ENCODE assay signal across 19 mouse cellular contexts in genomic region chr9:98375329-98376170, GRCm38 (mm10). TPM values are rescaled to one million over a fixed set of nuclear protein-coding genes. Genes with fewer than 3 reads are reported as not detected.
DNase-seq lines count a peak whose midpoint lies in the region; ATAC-seq and TF ChIP-seq lines count a peak whose summit lies in the region.
"Had no signal": no experiment of that assay in that cellular context is flagged by ENCODE, and none has a peak within 500 bp of the region (broad histone marks: within the 10 kb centered on the region; RNA-seq: fewer than 3 reads in every experiment).

No protein-coding gene starts in this region.

- no peak for TF ChIP-seq CTCF in liver, adult 2 months (IDR thresholded peaks at IDR 0.05; ENCODE audit: low read depth, low read length)
- no peak for TF ChIP-seq CTCF in kidney, adult 2 months (conservative IDR thresholded peaks at IDR 0.05; ENCODE audit: insufficient read depth, insufficient read length, low read depth, low read length)

- no peak for TF ChIP-seq POLR2A in liver, adult 2 months (IDR thresholded peaks at IDR 0.05; ENCODE audit: extremely low read depth, insufficient read depth, low read length)
- TF ChIP-seq POLR2A in kidney, adult 2 months (IDR thresholded peaks at IDR 0.05; ENCODE audit: low read depth, low read length): no peak

- no peaks in the 10 kb centered on the region for H3K9me3 ChIP-seq in liver, embryonic 11.5 days (ENCODE audit: control insufficient read depth, low read length)
- H3K9me3 ChIP-seq: embryonic facial prominence, embryonic 10.5 days; heart, embryonic 10.5 days; hindbrain, embryonic 12.5 days had no signal

- H3K4me1 ChIP-seq in liver, adult 2 months (ENCODE audit: control insufficient read depth, insufficient read depth, low read length): no peaks in the 10 kb centered on the region
- H3K4me1 ChIP-seq in liver, embryonic 11.5 days (replicated peaks; ENCODE audit: control insufficient read depth, insufficient read depth, low read length): no peaks in the 10 kb centered on the region
- 0 out of 2 replicates have a peak, but pooled peaks cover 2% of the 10 kb centered on the region for H3K4me1 ChIP-seq in kidney, adult 2 months (ENCODE audit: control insufficient read depth, insufficient read depth, low read length)
- H3K4me1 ChIP-seq: heart, embryonic 10.5 days had no signal

- no peak overlapping the region for H3K4me2 ChIP-seq in liver, embryonic 11.5 days
- H3K4me2 ChIP-seq: hindbrain, embryonic 12.5 days had no signal

- H3K36me3 ChIP-seq in liver, adult 2 months (ENCODE audit: control insufficient read depth, insufficient read depth, low read length): no peaks in the 10 kb centered on the region
- H3K36me3 ChIP-seq in liver, embryonic 11.5 days (ENCODE audit: control insufficient read depth, insufficient read depth, low read length): peaks cover 2% of the 10 kb centered on the region; the same call in 1 of the 2 replicates
- H3K36me3 ChIP-seq in kidney, adult 2 months (ENCODE audit: control insufficient read depth, insufficient read depth, low read length): no peaks in the 10 kb centered on the region
- H3K36me3 ChIP-seq: embryonic facial prominence, embryonic 10.5 days; heart, embryonic 10.5 days; hindbrain, embryonic 12.5 days had no signal

- no peak overlapping the region for H3K27ac ChIP-seq in liver, adult 2 months (replicated peaks; ENCODE audit: insufficient read depth, low read depth, low read length)
- H3K27ac ChIP-seq in liver, embryonic 11.5 days (ENCODE audit: low read depth, low read length): no peak overlapping the region
- H3K27ac ChIP-seq in kidney, adult 2 months (ENCODE audit: insufficient read depth, low read depth, low read length): peak overlapping the region; percentile 30; the same call in 1 of the 2 replicates
- H3K27ac ChIP-seq: embryonic facial prominence, embryonic 10.5 days; heart, embryonic 10.5 days; hindbrain, embryonic 12.5 days; left cerebral cortex, adult 2 months; stomach, postnatal 0 days had no signal

- H3K79me2 ChIP-seq in liver, adult 2 months (ENCODE audit: control insufficient read depth, insufficient read depth, low read length): no peaks in the 10 kb centered on the region

- no peaks in the 10 kb centered on the region for H3K27me3 ChIP-seq in liver, adult 2 months (ENCODE audit: control insufficient read depth, insufficient read depth, low read length)
- H3K27me3 ChIP-seq in liver, embryonic 11.5 days (replicated peaks; ENCODE audit: control insufficient read depth, insufficient read depth, low read length): no peaks in the 10 kb centered on the region
- no peaks in the 10 kb centered on the region for H3K27me3 ChIP-seq in kidney, adult 2 months (replicated peaks; ENCODE audit: control insufficient read depth, insufficient read depth, low read length)
- H3K27me3 ChIP-seq: hindbrain, embryonic 12.5 days had no signal

- no peak overlapping the region for H3K9ac ChIP-seq in liver, adult 2 months (ENCODE audit: low read depth, low read length)
- no peak overlapping the region for H3K9ac ChIP-seq in liver, embryonic 11.5 days (ENCODE audit: low read depth, low read length)
- H3K9ac ChIP-seq: hindbrain, embryonic 12.5 days; liver, postnatal 0 days had no signal

- DNase-seq in liver, adult 2 months (ENCODE audit: extremely low read depth, low read depth, low spot score): peak; percentile 22
- no peak for DNase-seq in liver, embryonic 11.5 days (ENCODE audit: low spot score)
- peak; percentile 9 for DNase-seq in embryo, embryonic 10.5 days (ENCODE audit: low spot score)
- peak; percentile 83 for DNase-seq in kidney, adult 2 months
- DNase-seq in kidney, postnatal 25 days: peak; percentile 44 to 69
- no peak for DNase-seq in thymus, adult 18-20 months
- DNase-seq in right cerebral cortex, adult 18-20 months: no peak
- DNase-seq in ovary, postnatal 10 days (ENCODE audit: low spot score): no peak
- DNase-seq: adrenal gland, postnatal 36 days; cerebellum, postnatal 10 days; heart, postnatal 10 days; liver, postnatal 0 days had no signal

- WGBS in liver, adult 2 months: 69% methylated on average over 5 of the region's 5 CpGs
- WGBS in liver, embryonic 11.5 days: 70% methylated on average over 5 of the region's 5 CpGs
- 22% methylated on average over 5 of the region's 5 CpGs for WGBS in kidney, adult 2 months

- H3K4me3 ChIP-seq in liver, adult 2 months (ENCODE audit: insufficient read depth, low read depth, low read length): no peak overlapping the region
- H3K4me3 ChIP-seq in liver, embryonic 11.5 days (ENCODE audit: low read depth, low read length): no peak overlapping the region
- H3K4me3 ChIP-seq in kidney, adult 2 months (ENCODE audit: insufficient read depth, low read depth, low read length): no peak overlapping the region
- H3K4me3 ChIP-seq: embryonic facial prominence, embryonic 10.5 days; heart, embryonic 10.5 days; hindbrain, embryonic 12.5 days; left cerebral cortex, adult 2 months had no signal

- no peak for ATAC-seq in liver, embryonic 11.5 days (replicated peaks; ENCODE audit: low FRiP score)
- ATAC-seq: forebrain, embryonic 14.5 days; inflammation-experienced regulatory T-cells, adult 6 months; liver, postnatal 0 days had no signal

RNA-seq across cellular contexts. Expression of gene Rbp1, which starts 47.2 kb away (rescaled TPM):
- 10.7 and 25.2 TPM in 2 replicates for total RNA-seq in liver, adult 2 months (2014; rRNA removed)
- 7.1 and 11.5 TPM in 2 replicates for polyA plus RNA-seq in liver, adult 2 months (2012; rRNA removed)
- 49.7 and 54.1 TPM in 2 replicates for polyA plus RNA-seq in liver, embryonic 11.5 days (2014; fragmentation: Nextera tagmentation; extraction: Ambion mirVana)
- 6.4 and 6.7 TPM in 2 replicates for polyA plus RNA-seq in kidney, adult 2 months (2012; rRNA removed)
- polyA plus RNA-seq: inflammation-experienced regulatory T-cells, adult 6 months had no signal

Comparison
In these comparisons a context has a peak if more than half of its experiments do, and no peak if none do; other contexts are left out.
1. DNase-seq: peak in liver, adult 2 months (single experiment), embryo, embryonic 10.5 days (single experiment), kidney, adult 2 months (single experiment) and kidney, postnatal 25 days (2 of 2); none in liver, embryonic 11.5 days (single experiment), thymus, adult 18-20 months (0 of 2), right cerebral cortex, adult 18-20 months (single experiment) and ovary, postnatal 10 days (single experiment).